Mouse (Mus musculus) embryonic facial prominence, embryonic 13.5 days (tissue): ENCODE data around the gene Slc35a3. TPM values are rescaled to one million over a fixed set of nuclear protein-coding genes. Genes with fewer than 3 reads are reported as not detected.
"Not testable (repeated sequence)": the region's sequence is repeated elsewhere in the genome, so short reads cannot be mapped to it uniquely, and the experiment has no call there.

Experiments used
- ATAC-seq: fragments of 200-750 bp; cut with Nextera tagmentation; 2 replicates; pipeline ENCODE4 v1.8.0; 2017; ENCODE audit warnings: low read depth; ENCODE audit not compliant: insufficient number of reproducible peaks, insufficient read depth, low FRiP score, low TSS enrichment
- H3K27ac ChIP-seq: fragments of 300-500 bp; sonication (generic); 2 replicates; pipeline ENCODE4 v1.5.1; 2015; ENCODE audit warnings: moderate library complexity, mild to moderate bottlenecking, inconsistent platforms
- H3K27me3 ChIP-seq: fragments of 300-500 bp; sonication (generic); 2 replicates; pipeline ENCODE4 v1.6.1; 2015; ENCODE audit warnings: mild to moderate bottlenecking, inconsistent platforms
- H3K36me3 ChIP-seq: fragments of 300-500 bp; sonication (generic); 2 replicates; pipeline ENCODE4 v1.6.1; 2015; ENCODE audit warnings: mild to moderate bottlenecking, inconsistent platforms
- H3K4me1 ChIP-seq: fragments of 300-500 bp; sonication (generic); 2 replicates; pipeline ENCODE4 v1.6.1; 2015; ENCODE audit warnings: inconsistent platforms
- H3K4me2 ChIP-seq: fragments of 300-500 bp; sonication (generic); 2 replicates; pipeline ENCODE4 v1.6.1; 2015; ENCODE audit warnings: moderate library complexity, mild to moderate bottlenecking, inconsistent platforms
- H3K4me3 ChIP-seq: fragments of 300-500 bp; sonication (generic); 2 replicates; pipeline ENCODE4 v1.5.1; 2015; ENCODE audit warnings: mild to moderate bottlenecking, inconsistent platforms
- H3K9ac ChIP-seq: fragments of 300-500 bp; sonication (generic); 2 replicates; pipeline ENCODE4 v1.6.1; 2015; ENCODE audit warnings: mild to moderate bottlenecking, inconsistent platforms
- H3K9me3 ChIP-seq: fragments of 300-500 bp; sonication (generic); 2 replicates; pipeline ENCODE4 v1.6.1; 2016; ENCODE audit warnings: inconsistent platforms
- WGBS: fragments of 180-500 bp; shearing (Covaris S2); methylation state at CpG from one replicate; pipeline ENCODE4 v1.1.7; 2015; ENCODE audit warnings: mixed read lengths; 5-methylcytosine and 5-hydroxymethylcytosine counted together
- polyA plus RNA-seq: library from polyadenylated mRNA; unstranded; fragments of >200 nt; fragmentation: Nextera tagmentation; extraction: Ambion mirVana; gene quantifications from 2 replicates; pipeline ENCODE4 v1.2.1, GENCODE M21; 2015

Gene Slc35a3
- polyA plus RNA-seq, 1 experiment from 2014 or later: 8.7 TPM

DNA sequence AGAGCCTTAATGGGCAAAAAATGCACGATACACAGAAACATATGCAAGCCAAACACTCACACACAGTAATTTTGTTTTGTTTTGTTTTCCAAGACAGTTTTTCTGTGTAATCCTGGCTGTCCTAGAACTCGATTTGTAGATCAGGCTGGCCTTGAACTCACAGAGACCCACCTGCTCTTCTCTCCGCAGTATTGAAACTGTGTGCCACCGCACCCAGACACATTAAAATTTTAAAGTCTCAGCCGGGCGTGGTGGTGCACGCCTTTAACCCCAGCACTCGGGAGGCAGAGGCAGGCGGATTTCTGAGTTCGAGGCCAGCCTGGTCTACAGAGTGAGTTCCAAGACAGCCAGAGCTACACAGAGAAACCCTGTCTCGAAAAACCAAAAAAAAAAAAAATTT, 58.6 kb downstream of the Slc35a3 start:
- ATAC-seq, H3K9ac ChIP-seq, H3K27ac ChIP-seq, H3K9me3 ChIP-seq, H3K4me3 ChIP-seq, H3K27me3 ChIP-seq, H3K4me2 ChIP-seq: not testable (repeated sequence)
- Histone ChIP-seq H3K36me3 (peaks cover 12% of the 10 kb centered on the region; the same call in 1 of the 2 replicates), H3K4me1 (peaks cover 15% of the 10 kb centered on the region)
- 96% methylated on average over 11 of the region's 11 CpGs for WGBS

DNA sequence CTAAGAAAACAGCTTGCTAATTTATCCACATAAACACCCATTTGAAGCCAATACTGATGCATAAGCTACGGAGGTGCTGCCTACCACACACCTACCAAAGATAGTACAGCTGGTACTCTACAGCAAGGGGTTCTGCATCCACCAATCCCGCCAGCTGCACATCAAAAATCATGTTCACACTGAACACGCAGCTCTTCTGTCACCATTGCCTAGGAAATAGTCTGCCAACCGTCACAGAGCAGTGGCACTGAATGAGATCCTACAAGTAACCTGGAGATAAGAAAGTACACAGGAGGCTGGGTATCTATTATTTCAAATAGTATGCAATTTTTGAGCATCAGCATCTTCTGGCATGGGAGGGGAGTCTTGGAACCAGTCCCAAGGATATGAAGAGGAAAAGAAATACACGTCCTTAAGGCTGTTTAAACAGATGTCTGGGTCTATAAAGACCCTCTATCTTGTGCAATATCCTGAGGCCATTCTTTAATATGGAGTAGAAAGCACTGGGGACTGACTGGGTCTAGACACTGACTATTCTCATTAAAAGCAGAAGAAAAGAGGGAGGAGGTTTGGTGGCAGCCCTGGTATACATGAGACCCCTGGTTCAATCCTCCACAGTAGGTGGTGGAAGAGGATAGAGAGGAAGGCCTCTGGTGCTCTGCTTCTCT, 59.2 kb downstream of the Slc35a3 start:
- H3K9ac ChIP-seq: no peak overlapping the region
- H3K36me3 ChIP-seq: peaks cover 16% of the 10 kb centered on the region
- no peak overlapping the region for H3K4me3 ChIP-seq
- ATAC-seq: no peak
- 77% methylated on average over 5 of the region's 5 CpGs for WGBS
- H3K27me3 ChIP-seq: no peaks in the 10 kb centered on the region
- H3K9me3 ChIP-seq: no peaks in the 10 kb centered on the region
- no peak overlapping the region for H3K4me2 ChIP-seq
- H3K27ac ChIP-seq: no peak overlapping the region
- peaks cover 11% of the 10 kb centered on the region; the same call in 1 of the 2 replicates for H3K4me1 ChIP-seq

DNA sequence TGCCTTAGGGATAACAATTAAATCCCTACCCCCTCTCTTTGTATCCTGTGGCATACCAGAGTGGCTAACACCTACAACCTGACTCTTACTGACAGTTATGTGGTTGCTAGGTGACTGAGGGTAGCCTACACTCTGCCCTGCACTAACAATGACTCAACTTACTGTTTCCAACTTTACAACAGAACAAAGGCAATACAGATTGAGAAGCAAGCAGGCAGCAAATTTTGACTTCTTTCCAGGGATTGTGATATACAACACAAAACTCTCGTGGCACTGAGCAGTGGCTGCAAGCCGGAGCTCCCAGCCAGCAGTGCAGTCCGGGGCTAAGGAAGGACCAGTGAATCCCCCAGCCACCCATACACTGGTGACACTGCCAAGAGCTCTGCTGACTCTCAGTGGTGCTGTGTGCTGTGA, 60.6 kb downstream of the Slc35a3 start:
- 73% methylated on average over 3 of the region's 3 CpGs for WGBS
- H3K9ac ChIP-seq: no peak overlapping the region
- 0 out of 2 replicates have a peak, but pooled peaks cover 4% of the 10 kb centered on the region for H3K4me1 ChIP-seq
- no peaks in the 10 kb centered on the region for H3K27me3 ChIP-seq
- no peaks in the 10 kb centered on the region for H3K9me3 ChIP-seq
- no peak overlapping the region for H3K27ac ChIP-seq
- H3K36me3 ChIP-seq: peaks cover 21% of the 10 kb centered on the region
- no peak for ATAC-seq
- H3K4me2 ChIP-seq: no peak overlapping the region
- H3K4me3 ChIP-seq: no peak overlapping the region

DNA sequence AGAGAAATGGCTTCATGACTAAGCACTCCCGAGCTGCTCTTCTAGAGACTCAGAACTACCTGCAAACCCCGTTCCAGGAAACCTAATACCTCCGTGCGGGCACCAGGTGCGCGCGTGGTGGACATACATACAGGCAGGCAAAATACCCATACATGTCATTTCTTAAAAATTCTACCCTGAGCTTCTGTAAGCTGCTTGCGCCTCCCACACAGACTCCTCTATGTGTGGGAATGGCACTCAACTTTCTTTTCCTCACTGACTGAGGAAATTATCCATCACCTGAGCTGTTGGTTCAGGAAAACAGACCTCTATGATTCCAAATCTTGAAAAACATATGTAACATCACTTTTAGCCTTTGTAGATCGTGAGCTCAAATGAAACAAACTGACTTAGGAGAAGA, 61.9 kb downstream of the Slc35a3 start:
- no peak overlapping the region for H3K4me2 ChIP-seq
- H3K9ac ChIP-seq: no peak overlapping the region
- H3K27ac ChIP-seq: no peak overlapping the region
- peaks cover 34% of the 10 kb centered on the region for H3K36me3 ChIP-seq
- no peak for ATAC-seq
- no peaks in the 10 kb centered on the region for H3K27me3 ChIP-seq
- H3K9me3 ChIP-seq: no peaks in the 10 kb centered on the region
- 0 out of 2 replicates have a peak, but pooled peaks cover 2% of the 10 kb centered on the region for H3K4me1 ChIP-seq
- H3K4me3 ChIP-seq: no peak overlapping the region
- 93% methylated on average over 9 of the region's 9 CpGs for WGBS

DNA sequence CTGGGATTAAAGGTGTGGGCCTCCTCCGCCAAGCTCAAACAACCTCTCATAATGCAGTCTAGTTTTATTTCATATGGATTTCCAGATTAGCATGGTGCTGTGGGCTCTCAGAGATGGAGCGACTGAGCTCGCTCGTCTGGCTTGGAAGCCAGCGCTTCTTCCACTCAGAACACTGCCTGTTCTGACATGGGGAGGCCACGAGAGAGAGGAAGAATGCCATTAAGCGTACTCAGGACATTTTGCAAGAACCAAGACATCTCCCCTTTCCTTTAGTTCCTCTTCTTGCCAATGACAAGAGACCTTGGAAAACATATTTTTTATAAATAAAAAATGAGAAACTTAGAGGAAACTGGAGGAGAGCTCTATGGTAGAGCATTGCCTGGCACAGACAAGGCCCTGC, 63.8 kb downstream of the Slc35a3 start:
- no peak overlapping the region for H3K4me3 ChIP-seq
- 0 out of 2 replicates have a peak, but pooled peaks cover 2% of the 10 kb centered on the region for H3K4me1 ChIP-seq
- no peak overlapping the region for H3K9ac ChIP-seq
- H3K9me3 ChIP-seq: no peaks in the 10 kb centered on the region
- H3K27me3 ChIP-seq: no peaks in the 10 kb centered on the region
- no peak overlapping the region for H3K27ac ChIP-seq
- no peak overlapping the region for H3K4me2 ChIP-seq
- 93% methylated on average over 7 of the region's 7 CpGs for WGBS
- ATAC-seq: no peak
- H3K36me3 ChIP-seq: peaks cover 50% of the 10 kb centered on the region

DNA sequence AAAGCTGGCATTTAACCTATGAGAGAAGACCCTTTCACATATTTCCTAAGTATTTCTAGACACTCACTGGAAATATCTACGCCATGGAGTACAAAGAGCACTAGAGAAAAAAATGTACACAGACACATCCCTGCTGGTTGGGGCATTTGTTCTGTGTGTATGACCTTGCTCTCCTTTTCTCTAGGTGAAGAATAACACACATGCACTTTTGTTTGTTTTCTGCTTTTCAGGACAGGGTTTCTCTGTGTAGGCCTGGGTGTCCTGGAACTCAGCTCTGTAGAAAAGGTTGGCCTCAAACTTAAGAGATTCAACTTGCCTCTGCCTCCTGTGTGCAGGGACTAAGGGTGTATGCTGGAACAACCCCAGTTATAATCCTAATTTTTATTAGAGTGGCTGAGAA, 66.2 kb downstream of the Slc35a3 start:
- peaks cover 70% of the 10 kb centered on the region for H3K36me3 ChIP-seq
- no peaks in the 10 kb centered on the region for H3K27me3 ChIP-seq
- H3K9ac ChIP-seq: no peak overlapping the region
- no peak for ATAC-seq
- H3K9me3 ChIP-seq: no peaks in the 10 kb centered on the region
- no peak overlapping the region for H3K4me2 ChIP-seq
- H3K4me3 ChIP-seq: no peak overlapping the region
- no peaks in the 10 kb centered on the region for H3K4me1 ChIP-seq
- H3K27ac ChIP-seq: no peak overlapping the region
- WGBS: 98% methylated on average over 1 of the region's 1 CpGs

DNA sequence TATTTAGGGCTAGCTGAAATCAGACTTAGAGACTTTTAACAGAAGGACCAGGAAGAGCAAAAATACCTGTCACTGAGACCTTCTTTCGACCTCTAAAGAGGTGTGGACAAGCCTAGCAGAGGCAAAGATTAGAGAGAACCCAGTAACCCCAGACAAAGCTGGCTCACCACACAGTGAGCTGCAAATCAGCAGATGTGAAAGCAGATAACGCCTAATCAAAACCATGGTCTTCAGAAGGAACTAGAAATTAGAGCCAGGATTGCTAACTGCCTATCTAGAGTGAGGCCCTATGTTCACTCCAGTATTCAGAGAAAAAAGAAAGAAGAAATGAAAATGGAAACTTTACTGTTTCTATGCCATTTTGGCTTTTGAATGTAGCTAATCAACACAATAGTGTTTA, 70.3 kb downstream of the Slc35a3 start:
- no peak for ATAC-seq
- no peak overlapping the region for H3K9ac ChIP-seq
- no peaks in the 10 kb centered on the region for H3K4me1 ChIP-seq
- peaks cover 84% of the 10 kb centered on the region for H3K36me3 ChIP-seq
- H3K4me2 ChIP-seq: no peak overlapping the region
- WGBS: 76% methylated on average over 2 of the region's 2 CpGs
- no peaks in the 10 kb centered on the region for H3K9me3 ChIP-seq
- H3K27me3 ChIP-seq: no peaks in the 10 kb centered on the region
- no peak overlapping the region for H3K27ac ChIP-seq
- H3K4me3 ChIP-seq: no peak overlapping the region

DNA sequence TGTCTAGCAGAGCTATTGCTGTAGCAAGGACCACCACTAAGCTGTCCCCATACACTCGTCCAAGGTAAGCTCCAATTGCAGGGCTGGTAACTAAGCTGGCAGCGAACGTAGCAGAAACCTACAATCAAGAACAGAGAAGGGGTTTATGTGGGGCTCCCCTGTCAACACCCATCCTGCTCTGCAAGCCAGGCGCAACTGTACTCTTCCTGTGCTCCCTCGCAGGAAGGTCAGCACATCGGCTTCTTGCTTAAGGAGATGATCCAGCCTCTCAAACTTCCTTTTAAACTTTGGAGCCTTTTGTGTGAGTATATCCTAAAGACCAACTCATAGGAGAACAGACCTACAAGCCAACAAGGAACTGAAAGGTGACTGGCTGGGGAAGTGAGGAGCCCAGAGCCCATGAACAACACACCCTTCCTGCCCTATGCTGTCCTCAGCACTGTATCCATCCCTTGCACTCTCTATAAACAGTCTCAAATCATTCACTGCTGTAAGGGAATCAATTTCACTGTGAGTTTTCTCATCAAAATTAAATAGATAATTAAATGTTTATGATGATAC, 70.7 kb downstream of the Slc35a3 start:
- ATAC-seq: no peak
- Histone ChIP-seq H3K4me2 (no peak overlapping the region), H3K27me3 (no peaks in the 10 kb centered on the region), H3K9ac (no peak overlapping the region), H3K27ac (no peak overlapping the region), H3K4me1 (no peaks in the 10 kb centered on the region), H3K36me3 (peaks cover 85% of the 10 kb centered on the region), H3K9me3 (no peaks in the 10 kb centered on the region), H3K4me3 (no peak overlapping the region)
- 88% methylated on average over 6 of the region's 6 CpGs for WGBS

DNA sequence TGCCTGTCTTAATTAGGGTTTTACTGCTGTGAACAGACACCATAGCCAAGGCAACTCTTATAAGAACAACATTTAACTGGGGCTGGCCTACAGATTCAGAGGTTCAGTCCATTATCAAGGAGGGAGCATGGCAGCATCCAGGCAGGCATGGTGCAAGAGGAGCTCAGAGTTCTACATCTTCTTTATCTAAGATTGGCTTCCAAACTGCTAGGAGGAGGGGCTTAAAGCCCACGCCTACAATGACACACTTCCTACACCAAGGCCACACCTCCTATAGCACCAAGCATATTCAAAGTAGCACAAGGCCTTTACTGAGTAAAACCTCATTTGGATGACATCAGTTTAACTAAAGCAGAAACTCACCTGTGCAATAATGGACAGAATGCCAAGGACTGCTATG, 72.6 kb downstream of the Slc35a3 start:
- Histone ChIP-seq H3K4me3 (no peak overlapping the region), H3K27ac (no peak overlapping the region), H3K9me3 (no peaks in the 10 kb centered on the region), H3K4me2 (no peak overlapping the region), H3K4me1 (no peaks in the 10 kb centered on the region), H3K9ac (no peak overlapping the region), H3K27me3 (no peaks in the 10 kb centered on the region), H3K36me3 (peaks cover 82% of the 10 kb centered on the region)
- no peak for ATAC-seq
- 94% methylated on average over 1 of the region's 1 CpGs for WGBS

DNA sequence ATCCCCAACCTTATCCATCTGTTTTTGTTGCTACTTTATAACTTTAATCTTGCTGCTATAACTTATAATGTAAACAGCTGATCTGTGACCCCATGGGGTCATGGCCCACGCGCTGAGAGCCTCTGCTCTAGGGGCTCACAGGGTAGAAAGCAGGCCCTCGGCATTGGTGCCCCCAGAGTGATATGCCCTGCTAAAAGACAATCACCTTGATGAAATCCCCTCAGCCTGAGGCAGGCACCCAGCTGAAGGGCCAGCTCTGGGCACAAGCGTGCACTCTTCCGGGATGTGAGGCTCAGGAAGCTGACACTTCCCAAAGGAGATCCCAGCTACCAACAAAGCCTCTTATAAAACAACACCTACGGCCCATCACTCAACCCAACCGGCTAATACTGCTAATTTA, 74.1 kb downstream of the Slc35a3 start:
- H3K9me3 ChIP-seq: no peaks in the 10 kb centered on the region
- H3K27me3 ChIP-seq: no peaks in the 10 kb centered on the region
- H3K36me3 ChIP-seq: peaks cover 85% of the 10 kb centered on the region
- H3K4me3 ChIP-seq: no peak overlapping the region
- WGBS: 95% methylated on average over 7 of the region's 7 CpGs
- H3K4me1 ChIP-seq: no peaks in the 10 kb centered on the region
- H3K4me2 ChIP-seq: no peak overlapping the region
- H3K27ac ChIP-seq: no peak overlapping the region
- H3K9ac ChIP-seq: no peak overlapping the region
- ATAC-seq: no peak

DNA sequence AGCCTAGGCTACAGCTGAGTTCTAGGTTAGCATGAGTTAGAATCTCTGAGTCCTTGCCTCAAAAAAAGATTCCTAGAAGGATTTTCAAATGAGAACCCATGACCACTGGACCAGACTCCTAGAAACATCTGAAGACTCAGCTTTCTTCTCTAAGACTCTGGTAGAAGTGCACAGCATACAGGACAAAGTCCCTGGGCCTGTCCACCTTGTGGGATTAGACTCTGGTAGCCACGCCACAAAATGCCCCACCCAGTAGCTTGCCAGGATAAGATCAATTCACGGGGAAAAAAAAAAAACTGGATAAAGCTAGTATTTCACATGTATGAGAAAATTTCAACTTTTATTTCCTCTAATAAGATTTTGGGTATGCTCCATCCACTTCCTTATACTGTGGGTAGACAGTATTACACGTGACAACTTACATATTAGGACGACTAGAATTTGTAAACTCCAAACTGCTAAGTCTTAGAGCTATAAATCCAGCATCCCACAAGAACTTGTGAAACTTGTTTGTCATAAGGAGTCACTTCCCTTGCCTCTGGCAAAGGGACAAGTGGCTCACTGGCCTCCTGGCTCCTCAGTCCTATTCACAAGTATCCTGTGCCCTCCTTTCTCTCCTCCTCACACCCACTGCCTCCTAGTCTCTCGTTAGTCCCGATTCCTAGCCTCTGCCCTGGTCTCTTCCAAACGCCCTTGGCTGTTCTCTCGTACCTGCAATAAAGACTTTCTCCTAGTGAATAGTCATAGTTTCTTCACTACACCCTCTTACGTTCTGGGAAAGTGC, 74.7 kb downstream of the Slc35a3 start:
- H3K9me3 ChIP-seq: no peaks in the 10 kb centered on the region
- H3K4me2 ChIP-seq: no peak overlapping the region
- H3K36me3 ChIP-seq: peaks cover 84% of the 10 kb centered on the region
- no peak overlapping the region for H3K4me3 ChIP-seq
- no peak overlapping the region for H3K9ac ChIP-seq
- no peaks in the 10 kb centered on the region for H3K27me3 ChIP-seq
- ATAC-seq: no peak
- no peaks in the 10 kb centered on the region for H3K4me1 ChIP-seq
- H3K27ac ChIP-seq: no peak overlapping the region
- 85% methylated on average over 9 of the region's 9 CpGs for whole genome bisulfite sequencing

DNA sequence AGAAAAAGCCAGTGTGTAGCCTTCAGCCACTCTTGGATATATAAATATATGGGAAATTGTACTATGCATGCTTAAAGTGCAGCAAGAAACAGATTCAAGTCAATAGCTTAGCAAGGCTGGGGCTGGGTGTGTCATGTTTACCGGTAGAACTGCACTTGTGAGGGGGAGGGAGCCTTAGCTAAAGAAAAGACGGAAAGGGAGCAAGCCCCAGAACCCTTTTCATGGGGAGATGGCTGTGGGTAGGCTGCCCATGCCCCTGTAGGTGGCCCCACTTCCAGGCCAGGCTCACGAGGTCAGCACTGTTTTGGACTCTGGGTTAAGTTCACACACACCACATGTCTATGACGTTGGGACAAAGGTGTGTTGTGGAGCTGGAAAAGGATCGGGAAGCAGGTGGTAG, 76.8 kb downstream of the Slc35a3 start:
- no peaks in the 10 kb centered on the region for H3K9me3 ChIP-seq
- 66% methylated on average over 5 of the region's 5 CpGs for WGBS
- no peak overlapping the region for H3K4me2 ChIP-seq
- no peaks in the 10 kb centered on the region for H3K27me3 ChIP-seq
- peaks cover 80% of the 10 kb centered on the region for H3K36me3 ChIP-seq
- no peak for ATAC-seq
- H3K4me1 ChIP-seq: no peaks in the 10 kb centered on the region
- H3K27ac ChIP-seq: no peak overlapping the region
- no peak overlapping the region for H3K9ac ChIP-seq
- H3K4me3 ChIP-seq: no peak overlapping the region
